Mouse (Mus musculus) frontal cortex, postnatal 36 days (tissue): ENCODE data around the gene Lrp1.

Source experiments
- DNase-seq, 2 experiments: peaks; one replicate each; pipeline ENCODE4 v3.0.0; 2022; ENCODE audit warnings: low spot score in 2 of 2

The Lrp1 gene

DNA sequence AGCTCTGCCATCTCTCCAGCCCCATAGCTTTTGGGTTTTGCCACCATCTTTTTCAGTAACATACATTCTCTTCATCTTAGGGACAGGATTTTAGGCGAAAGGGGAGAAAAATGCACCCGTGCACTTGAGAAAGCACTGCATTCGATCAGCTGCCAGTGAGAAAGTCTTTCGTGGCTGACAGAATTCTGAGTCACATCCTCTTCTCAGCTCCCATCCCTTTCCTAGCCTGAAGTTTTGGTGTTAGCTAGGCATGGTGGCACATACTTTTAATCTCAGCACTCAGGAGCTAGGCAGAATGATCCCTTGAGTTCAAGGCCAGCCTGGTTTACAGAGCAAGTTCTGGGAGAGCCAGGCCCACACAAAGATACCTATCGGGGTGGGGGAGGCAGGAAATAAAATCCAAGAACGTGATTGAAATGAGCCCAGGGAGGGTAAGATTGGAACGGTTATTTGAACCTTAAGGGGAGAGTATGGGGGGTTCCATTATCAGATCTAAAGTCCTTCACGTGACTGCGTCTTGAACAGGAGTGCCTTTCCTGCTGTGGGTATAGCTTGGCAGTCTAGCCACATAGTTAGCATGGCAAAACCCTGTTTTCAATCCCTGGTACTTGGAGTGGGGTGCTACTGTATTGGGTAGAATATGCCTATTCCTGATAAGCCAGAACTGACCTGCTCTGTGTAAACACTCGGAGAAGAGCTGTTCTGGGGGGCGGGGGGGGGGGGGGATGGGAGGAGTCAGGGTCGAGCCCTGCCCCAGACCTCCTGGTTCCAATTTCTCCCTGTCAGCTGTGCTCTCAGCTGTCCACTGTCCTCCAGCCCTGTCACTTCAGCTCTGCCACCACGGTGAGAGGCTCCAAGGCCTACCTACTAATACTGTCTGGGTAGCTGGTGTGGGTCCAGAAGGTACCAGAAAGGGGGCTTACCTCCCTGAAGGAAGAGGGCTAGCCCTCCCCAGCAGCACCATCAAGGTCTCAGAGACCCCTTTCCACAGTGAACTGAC is 119.8 kb downstream of the Lrp1 start, which contains the start of gene Stac3:
Gene Stac3 (plus strand): TSS at position 793 of the 1,000 bp plus-strand sequence.
- no peak for DNase-seq

DNA sequence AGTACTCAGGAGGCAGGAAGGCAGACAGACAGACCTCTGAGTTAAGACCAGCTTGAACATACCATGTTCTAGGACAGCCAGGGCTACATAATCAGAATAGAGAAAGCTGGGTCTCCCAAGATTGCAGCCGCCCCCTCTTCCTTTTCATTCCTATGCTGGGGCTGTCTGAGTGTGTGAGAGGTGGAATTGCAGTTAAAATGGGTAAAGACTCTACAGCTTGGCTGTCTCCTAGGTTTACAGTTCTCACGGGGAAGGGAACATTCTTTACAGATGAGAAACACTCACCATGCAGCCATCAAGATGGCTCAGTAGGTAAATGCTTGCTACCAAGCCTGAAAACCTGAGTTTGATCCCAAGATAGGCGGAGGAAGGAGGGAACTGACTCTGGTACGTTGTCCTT is 120.9 kb downstream of the Lrp1 start:
- no peak for DNase-seq

GRCm38 (mm10) chr10:127499516-127499915 is 121.4 kb downstream of the Lrp1 start:
- DNase-seq = no peak

- DNase-seq = no peak
Observed at GRCm38 (mm10) chr10:127496156-127496555, 124.8 kb downstream of the Lrp1 start.

DNA sequence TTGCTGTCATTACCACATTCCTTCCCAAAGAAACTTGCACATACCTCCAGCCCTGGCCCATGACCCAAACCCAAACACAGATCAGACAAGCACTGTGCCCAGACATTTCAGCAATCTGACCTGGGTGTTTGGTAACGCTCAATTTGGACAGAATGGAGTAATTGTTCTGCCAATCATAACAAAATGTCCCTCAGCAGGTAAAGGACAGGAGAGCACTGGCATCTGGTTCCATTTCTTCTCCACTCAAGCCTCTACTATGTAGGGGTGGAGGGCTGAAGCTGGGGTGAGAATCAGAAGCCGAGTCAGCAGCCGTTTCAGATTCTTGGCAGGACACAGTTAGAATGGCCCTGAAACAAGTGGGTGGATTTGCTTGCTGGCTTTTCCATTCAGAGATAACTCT is 128.8 kb downstream of the Lrp1 start:
- no peak for DNase-seq

DNA sequence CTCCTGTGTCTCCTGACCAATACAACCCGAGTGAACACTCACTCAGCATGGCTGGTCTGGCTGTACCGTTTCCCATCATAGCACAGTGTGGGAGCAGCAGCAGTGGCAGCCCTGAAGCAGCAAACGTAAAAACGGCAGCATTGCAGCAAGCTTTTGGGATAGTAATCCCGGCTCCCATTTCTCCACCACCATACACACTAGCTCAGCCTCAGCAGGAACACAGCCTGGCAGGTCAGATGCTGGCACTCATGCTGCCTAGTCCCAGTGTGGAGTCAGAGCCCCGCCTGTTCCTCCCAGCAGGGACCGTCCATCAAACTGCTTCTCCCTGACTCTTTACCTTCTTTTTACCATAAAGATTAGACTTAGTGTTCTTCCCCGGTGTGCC is 129.8 kb downstream of the Lrp1 start:
- no peak for DNase-seq

GRCm38 (mm10) chr10:127490160-127491127 is 130.5 kb downstream of the Lrp1 start:
- no peak for DNase-seq

- no peak for DNase-seq
Observed at GRCm38 (mm10) chr10:127488856-127489255, 132.1 kb downstream of the Lrp1 start.
